Mouse (Mus musculus) midbrain, embryonic 11.5 days (tissue): ENCODE measurements around the gene Gm9844. TPM values are rescaled to one million over a fixed set of nuclear protein-coding genes. Genes with fewer than 3 reads are reported as not detected.
"Not testable (repeated sequence)": the region's sequence is repeated elsewhere in the genome, so short reads cannot be mapped to it uniquely, and the experiment has no call there.

ENCODE experiments used
- ATAC-seq: fragments of 200-750 bp; cut with Nextera tagmentation; 2 replicates; pipeline ENCODE4 v1.8.0; 2017; ENCODE audit warnings: moderate TSS enrichment, moderate library complexity; ENCODE audit not compliant: low FRiP score
- DNase-seq: peaks from one replicate; pipeline ENCODE4 v3.0.0; 2015; ENCODE audit warnings: low spot score; ENCODE audit errors: missing footprints
- H3K27ac ChIP-seq: fragments of 300-500 bp; sonication (generic); 2 replicates; pipeline ENCODE4 v1.5.1; 2014; ENCODE audit warnings: low read depth, low read length
- H3K27me3 ChIP-seq: fragments of 300-500 bp; sonication (generic); 2 replicates; pipeline ENCODE4 v1.6.1; 2014; ENCODE audit warnings: mild to moderate bottlenecking, low read length, moderate library complexity, mixed read lengths; ENCODE audit not compliant: control insufficient read depth, insufficient read depth
- H3K36me3 ChIP-seq: fragments of 300-500 bp; sonication (generic); 2 replicates; pipeline ENCODE4 v1.6.1; 2014; ENCODE audit warnings: mild to moderate bottlenecking, low read length, moderate library complexity, mixed read lengths; ENCODE audit not compliant: control insufficient read depth, insufficient read depth
- H3K4me1 ChIP-seq: fragments of 300-500 bp; sonication (generic); 2 replicates; pipeline ENCODE4 v1.6.1; 2014; ENCODE audit warnings: low read length; ENCODE audit not compliant: control insufficient read depth, insufficient read depth
- H3K4me2 ChIP-seq: fragments of 300-500 bp; sonication (generic); 2 replicates; pipeline ENCODE4 v1.6.1; 2014; ENCODE audit warnings: mild to moderate bottlenecking, moderate library complexity
- H3K4me3 ChIP-seq: fragments of 300-500 bp; sonication (generic); 2 replicates; pipeline ENCODE4 v1.5.1; 2014; ENCODE audit warnings: low read depth, low read length
- H3K9ac ChIP-seq: fragments of 300-500 bp; sonication (generic); 2 replicates; pipeline ENCODE4 v1.6.1; 2014; ENCODE audit warnings: low read length
- H3K9me3 ChIP-seq: fragments of 300-500 bp; sonication (generic); 2 replicates; pipeline ENCODE4 v1.6.1; 2016; ENCODE audit warnings: low read length; ENCODE audit not compliant: control insufficient read depth
- WGBS: fragments of 180-500 bp; shearing (Covaris S2); extraction: QIAGEN DNeasy Blood & Tissue Kit; methylation state at CpG from one replicate; pipeline ENCODE4 v1.1.7; 2014; 5-methylcytosine and 5-hydroxymethylcytosine counted together
- polyA plus RNA-seq: library from polyadenylated mRNA; unstranded; fragments of >200 nt; fragmentation: Nextera tagmentation; extraction: Ambion mirVana; gene quantifications from 2 replicates; pipeline ENCODE4 v1.2.1, GENCODE M21; 2014

Gene Gm9844
- polyA plus RNA-seq = 19.9 and 20.6 TPM in 2 replicates

GRCm38 (mm10) chr7:24861913-24862312 is at the start of gene Gm9844:
Gm9844 (plus strand) TSS chr7:24862213.
- Histone ChIP-seq H3K4me1 (no peaks in the 10 kb centered on the region), H3K9me3 (no peaks in the 10 kb centered on the region), H3K27ac (no peak within 1 kb of the TSS), H3K9ac (no peak within 1 kb of the TSS), H3K4me2 (no peak within 1 kb of the TSS), H3K4me3 (no peak within 1 kb of the TSS), H3K36me3 (no peaks in the 10 kb centered on the region), H3K27me3 (no peaks in the 10 kb centered on the region)
- DNase-seq = no peak
- 93% methylated on average over 7 of the region's 7 CpGs for WGBS
- ATAC-seq = no peak

GRCm38 (mm10) chr7:24817502-24817901 is 44.5 kb upstream of the Gm9844 start:
- Histone ChIP-seq H3K4me1 (no peaks in the 10 kb centered on the region), H3K9me3 (no peaks in the 10 kb centered on the region), H3K4me3 (no peak overlapping the region), H3K4me2 (no peak overlapping the region), H3K27ac (no peak overlapping the region), H3K9ac (no peak overlapping the region), H3K36me3 (no peaks in the 10 kb centered on the region), H3K27me3 (no peaks in the 10 kb centered on the region)
- ATAC-seq = peak; percentile 84
- peak; percentile 94 for DNase-seq
- 1% methylated on average over 3 of the region's 3 CpGs for WGBS

- no peaks in the 10 kb centered on the region for H3K27me3 ChIP-seq
- H3K9me3 ChIP-seq = no peaks in the 10 kb centered on the region
- no peak overlapping the region for H3K4me3 ChIP-seq
- ATAC-seq = no peak
- no peaks in the 10 kb centered on the region for H3K36me3 ChIP-seq
- no peak overlapping the region for H3K4me2 ChIP-seq
- no peak overlapping the region for H3K27ac ChIP-seq
- WGBS = 82% methylated on average over 7 of the region's 7 CpGs
- H3K4me1 ChIP-seq = no peaks in the 10 kb centered on the region
- no peak for DNase-seq
- no peak overlapping the region for H3K9ac ChIP-seq
Measured at GRCm38 (mm10) chr7:24824452-24824851, 37.6 kb upstream of the Gm9844 start.

- Histone ChIP-seq H3K9me3 (no peaks in the 10 kb centered on the region), H3K27ac (no peak overlapping the region), H3K4me3 (no peak overlapping the region), H3K9ac (no peak overlapping the region), H3K4me2 (no peak overlapping the region), H3K36me3 (no peaks in the 10 kb centered on the region), H3K4me1 (no peaks in the 10 kb centered on the region), H3K27me3 (no peaks in the 10 kb centered on the region)
- 96% methylated on average over 4 of the region's 4 CpGs for WGBS
- no peak for DNase-seq
- no peak for ATAC-seq
Measured at GRCm38 (mm10) chr7:24827181-24827580, 34.8 kb upstream of the Gm9844 start.

- not testable (repeated sequence) for H3K4me3 ChIP-seq, H3K27me3 ChIP-seq, H3K4me1 ChIP-seq, H3K36me3 ChIP-seq, H3K9me3 ChIP-seq, ATAC-seq, H3K9ac ChIP-seq, H3K4me2 ChIP-seq, H3K27ac ChIP-seq, DNase-seq
- 70% methylated on average over 11 of the region's 13 CpGs for WGBS
Measured at GRCm38 (mm10) chr7:24838732-24839409, 23.1 kb upstream of the Gm9844 start.

GRCm38 (mm10) chr7:24839410-24839808 is 22.6 kb upstream of the Gm9844 start:
- H3K9me3 ChIP-seq = no peaks in the 10 kb centered on the region
- H3K27ac ChIP-seq = no peak overlapping the region
- H3K27me3 ChIP-seq = no peaks in the 10 kb centered on the region
- no peaks in the 10 kb centered on the region for H3K4me1 ChIP-seq
- 81% methylated on average over 8 of the region's 8 CpGs for WGBS
- H3K36me3 ChIP-seq = no peaks in the 10 kb centered on the region
- no peak overlapping the region for H3K9ac ChIP-seq
- H3K4me2 ChIP-seq = no peak overlapping the region
- DNase-seq = no peak
- no peak overlapping the region for H3K4me3 ChIP-seq
- ATAC-seq = no peak

GRCm38 (mm10) chr7:24840331-24840730 is 21.7 kb upstream of the Gm9844 start:
- Histone ChIP-seq H3K9me3 (no peaks in the 10 kb centered on the region), H3K4me3 (no peak overlapping the region), H3K36me3 (no peaks in the 10 kb centered on the region), H3K4me1 (no peaks in the 10 kb centered on the region), H3K4me2 (no peak overlapping the region), H3K27me3 (no peaks in the 10 kb centered on the region), H3K27ac (no peak overlapping the region), H3K9ac (no peak overlapping the region)
- ATAC-seq (no peak), DNase-seq (no peak)
- WGBS = 71% methylated on average over 3 of the region's 3 CpGs

- Histone ChIP-seq H3K27ac (no peak overlapping the region), H3K4me2 (no peak overlapping the region), H3K9me3 (no peaks in the 10 kb centered on the region), H3K9ac (no peak overlapping the region), H3K36me3 (no peaks in the 10 kb centered on the region), H3K4me1 (no peaks in the 10 kb centered on the region), H3K4me3 (no peak overlapping the region), H3K27me3 (no peaks in the 10 kb centered on the region)
- ATAC-seq (no peak), DNase-seq (no peak)
- 73% methylated on average over 4 of the region's 4 CpGs for WGBS
Measured at GRCm38 (mm10) chr7:24841009-24841408, 21.0 kb upstream of the Gm9844 start.

GRCm38 (mm10) chr7:24844144-24844543 is 17.9 kb upstream of the Gm9844 start:
- WGBS = 40% methylated on average over 5 of the region's 5 CpGs
- no peak overlapping the region for H3K4me2 ChIP-seq
- H3K36me3 ChIP-seq = no peaks in the 10 kb centered on the region
- no peak overlapping the region for H3K9ac ChIP-seq
- DNase-seq (no peak), ATAC-seq (no peak)
- no peaks in the 10 kb centered on the region for H3K27me3 ChIP-seq
- H3K9me3 ChIP-seq = no peaks in the 10 kb centered on the region
- no peaks in the 10 kb centered on the region for H3K4me1 ChIP-seq
- no peak overlapping the region for H3K27ac ChIP-seq
- H3K4me3 ChIP-seq = no peak overlapping the region
